Mouse (Mus musculus): ENCODE data around the gene Cep57l1.

DNA sequence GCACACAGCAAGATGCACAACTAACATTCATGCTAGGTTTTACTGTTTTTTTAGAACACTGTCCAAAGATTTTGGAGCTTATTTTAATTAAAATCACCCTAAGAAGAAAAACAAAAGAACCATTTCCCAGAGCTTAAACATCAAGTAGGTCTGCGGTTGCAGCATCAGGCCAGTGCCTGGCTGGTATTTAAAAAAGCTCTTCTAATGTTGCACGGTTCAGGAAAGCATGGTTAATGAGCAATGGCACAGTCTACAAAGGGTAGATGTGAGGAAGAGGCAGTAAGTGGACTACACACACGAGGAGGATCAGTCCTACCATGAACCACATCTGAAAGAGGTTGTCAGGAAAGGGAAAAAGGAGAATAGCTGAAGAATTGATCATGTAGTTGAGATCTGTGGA lies 5.0 kb downstream of the Cep57l1 start:
- no peak for TF ChIP-seq CTCF (IDR thresholded peaks at IDR 0.05; ENCODE audit: low read depth, low read length)
- TF ChIP-seq POLR2A (IDR thresholded peaks at IDR 0.05; ENCODE audit: borderline replicate concordance, low read depth, low read length): no peak
